Mouse (Mus musculus) layer of hippocampus, adult 9-10 months (tissue): ENCODE measurements around the gene Fez2.

Experiments used
- DNase-seq: peaks from one replicate; pipeline ENCODE4 v3.0.0; 2022; ENCODE audit warnings: low spot score

Gene Fez2

GRCm38 (mm10) chr17:78407581-78407980 is 10.4 kb downstream of the Fez2 start:
- DNase-seq: no peak

DNA sequence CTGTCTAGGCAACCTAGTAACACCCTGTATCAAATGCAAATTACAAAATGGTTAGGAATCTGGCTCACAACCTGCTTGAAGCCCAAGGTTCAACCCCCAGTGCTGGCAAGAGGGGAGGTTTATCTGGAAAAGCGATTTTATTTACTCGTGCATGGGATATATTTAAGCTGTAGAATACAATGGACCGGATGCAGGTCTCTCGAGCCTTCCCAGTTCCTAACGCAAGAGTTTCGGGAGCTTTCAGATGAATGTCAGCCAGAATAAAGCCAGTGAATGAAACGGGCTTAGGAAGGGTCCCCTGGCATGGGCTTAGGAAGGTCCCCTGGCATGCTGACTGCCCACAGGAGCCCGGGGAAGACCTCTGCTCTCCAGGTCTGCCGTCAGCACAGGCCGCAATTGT is 11.1 kb downstream of the Fez2 start:
- no peak for DNase-seq

DNA sequence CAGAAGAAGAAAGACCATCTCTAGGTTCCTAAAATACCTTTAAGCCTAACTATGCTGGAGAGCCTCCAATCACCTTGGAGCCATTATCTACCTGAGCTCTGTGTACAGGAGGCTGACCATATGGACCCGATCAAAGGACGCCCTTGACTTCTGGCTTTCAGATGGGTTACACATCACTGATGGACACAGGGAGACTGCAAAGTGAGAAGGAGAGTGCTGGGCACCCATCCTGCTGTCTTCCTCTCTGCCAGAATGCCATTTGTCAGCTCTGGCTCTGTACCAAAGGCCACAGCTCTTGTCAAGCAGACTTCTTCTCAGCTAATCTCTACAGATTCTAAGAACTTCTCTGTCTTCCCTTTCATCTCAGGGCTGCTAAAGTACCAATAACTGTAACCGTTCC is 12.6 kb downstream of the Fez2 start:
- no peak for DNase-seq

GRCm38 (mm10) chr17:78403804-78404203 is 14.1 kb downstream of the Fez2 start:
- no peak for DNase-seq

GRCm38 (mm10) chr17:78403229-78403628 is 14.7 kb downstream of the Fez2 start:
- no peak for DNase-seq

GRCm38 (mm10) chr17:78402174-78402573 is 15.8 kb downstream of the Fez2 start:
- no peak for DNase-seq

- DNase-seq: no peak
These were observed 16.2 kb downstream of the Fez2 start for GRCm38 (mm10) chr17:78401713-78402112.

GRCm38 (mm10) chr17:78401311-78401710 is 16.6 kb downstream of the Fez2 start:
- DNase-seq: no peak

DNA sequence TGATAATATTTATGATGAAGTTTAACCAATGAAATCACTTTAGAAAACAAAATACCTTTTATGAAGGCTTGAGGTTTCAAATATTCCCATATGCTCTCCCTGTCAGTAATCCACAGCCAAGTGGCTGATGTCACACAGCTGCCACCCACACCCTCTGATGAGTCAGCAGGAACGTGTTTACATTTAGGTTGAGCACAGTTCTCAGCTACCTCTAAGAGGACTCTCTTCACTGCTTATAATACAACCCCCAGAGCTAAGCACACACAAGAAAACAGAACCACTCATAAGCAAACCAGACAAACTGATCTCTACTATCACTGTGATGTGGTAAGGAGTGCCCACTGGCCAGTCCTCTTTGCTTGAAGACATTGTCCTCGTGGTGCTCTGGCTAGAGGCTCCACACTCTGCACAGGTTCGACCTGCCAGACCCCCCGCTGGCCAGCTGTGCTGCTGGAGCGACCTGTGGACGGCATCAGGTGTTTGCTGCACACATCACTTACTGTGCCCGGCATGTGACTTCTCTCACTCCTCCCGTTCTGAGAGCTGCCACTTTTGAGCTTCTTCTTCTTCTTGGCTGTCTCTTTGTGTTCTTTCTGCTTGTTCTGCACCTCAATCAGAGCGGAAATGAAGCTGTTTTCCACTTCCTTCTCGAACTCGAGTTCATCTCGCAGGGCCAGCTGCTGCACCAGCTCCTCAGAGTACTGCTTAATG is 17.7 kb downstream of the Fez2 start:
- peak; percentile 22 for DNase-seq

GRCm38 (mm10) chr17:78392401-78393087 is 25.4 kb downstream of the Fez2 start:
- no peak for DNase-seq

DNA sequence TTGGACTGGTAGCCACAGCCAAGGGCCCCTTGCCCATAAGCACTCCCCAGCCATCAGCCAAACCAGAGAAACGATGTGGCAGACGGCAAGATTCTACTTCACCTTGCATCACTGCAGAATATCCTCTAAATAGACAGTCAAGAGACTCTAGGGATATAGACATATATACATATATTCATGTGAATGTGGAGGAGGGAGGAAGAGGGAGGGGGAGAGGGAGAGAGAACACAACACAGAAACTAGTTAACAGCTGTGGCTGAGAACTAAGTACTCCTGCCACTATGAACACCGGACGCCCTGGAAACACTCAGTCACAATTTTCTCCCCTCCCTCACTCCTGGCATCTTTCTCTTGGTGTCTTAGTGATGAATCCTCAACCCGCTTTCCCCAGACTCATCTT is 28.4 kb downstream of the Fez2 start:
- no peak for DNase-seq

DNA sequence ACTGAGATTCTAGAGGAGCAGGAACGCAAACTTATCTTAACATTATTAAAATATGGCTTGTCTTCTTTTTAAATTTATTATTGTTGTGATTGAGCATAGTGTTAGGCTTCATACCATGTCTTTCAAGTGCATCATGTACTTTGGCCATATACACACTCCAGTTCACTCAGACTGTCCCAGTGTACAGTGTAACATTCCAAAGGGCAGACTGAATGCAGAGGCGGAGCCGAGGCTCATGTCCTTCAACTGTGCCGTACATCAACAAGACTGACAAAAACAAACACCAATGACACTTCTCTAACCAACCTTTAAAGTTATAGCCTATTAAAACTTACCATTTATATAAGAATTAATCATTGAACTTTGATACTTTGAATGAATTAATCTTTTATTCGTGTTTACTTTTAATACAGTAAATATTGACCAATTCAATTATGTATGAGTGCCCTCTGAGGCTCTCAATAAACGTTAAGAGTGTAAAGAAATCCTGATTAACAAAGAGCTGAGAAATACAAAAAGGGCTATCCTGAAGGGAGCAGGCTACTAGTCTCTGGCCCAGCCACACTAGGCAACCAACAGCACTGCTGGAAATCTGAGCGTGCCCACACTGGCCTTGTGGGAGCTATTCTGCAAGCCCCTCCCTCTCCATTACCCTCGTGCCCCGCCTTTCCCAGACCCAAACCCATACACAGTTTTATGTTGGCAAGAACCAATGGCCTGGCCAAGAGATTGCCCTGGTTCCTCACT is 29.7 kb downstream of the Fez2 start:
- DNase-seq: no peak

- no peak for DNase-seq
These were observed 30.3 kb downstream of the Fez2 start for GRCm38 (mm10) chr17:78387665-78388064.

DNA sequence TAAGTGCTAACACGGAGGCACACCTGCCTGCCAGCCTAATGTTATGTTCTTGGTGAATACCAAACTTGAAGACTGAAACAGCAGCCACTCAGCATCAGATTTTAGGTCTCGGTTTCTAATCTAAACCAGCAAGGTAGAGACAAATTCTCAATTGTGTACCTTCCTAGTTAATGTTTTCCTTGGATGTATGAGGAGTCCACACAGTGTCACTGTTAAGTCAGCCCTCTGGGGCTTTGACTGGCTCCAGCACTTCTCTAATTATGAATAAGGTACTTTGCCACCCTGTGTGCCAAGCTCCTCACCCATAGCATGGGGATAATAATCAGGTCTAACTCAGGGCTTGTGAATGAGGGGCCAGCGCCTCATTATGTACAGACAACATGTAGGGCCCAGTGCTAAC is 35.6 kb downstream of the Fez2 start:
- DNase-seq: no peak

- DNase-seq: no peak
These were observed 38.2 kb downstream of the Fez2 start for GRCm38 (mm10) chr17:78379730-78380245.

- DNase-seq: no peak
These were observed 38.7 kb downstream of the Fez2 start for GRCm38 (mm10) chr17:78379079-78379729.

DNA sequence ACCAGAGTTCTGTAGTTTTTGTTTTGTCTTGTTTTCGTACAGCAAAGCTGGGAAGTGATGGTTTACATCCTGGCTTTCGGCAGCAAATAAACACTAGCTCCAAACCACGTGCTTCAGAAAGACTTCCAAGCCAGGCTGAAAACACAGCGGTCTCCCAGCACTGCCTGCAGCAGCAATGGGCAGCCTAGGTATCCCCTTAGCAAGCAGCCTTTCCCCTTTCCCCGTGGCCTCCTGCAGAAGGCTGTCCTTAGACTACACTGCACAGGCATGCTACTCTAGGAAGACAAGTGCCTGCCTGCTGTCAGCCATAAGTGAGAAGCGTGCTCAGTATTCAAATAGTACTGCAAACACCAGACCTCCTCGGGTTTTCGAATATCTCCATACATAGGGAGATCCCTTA is 41.4 kb downstream of the Fez2 start:
- no peak for DNase-seq

GRCm38 (mm10) chr17:78374756-78375155 is 43.2 kb downstream of the Fez2 start:
- no peak for DNase-seq

DNA sequence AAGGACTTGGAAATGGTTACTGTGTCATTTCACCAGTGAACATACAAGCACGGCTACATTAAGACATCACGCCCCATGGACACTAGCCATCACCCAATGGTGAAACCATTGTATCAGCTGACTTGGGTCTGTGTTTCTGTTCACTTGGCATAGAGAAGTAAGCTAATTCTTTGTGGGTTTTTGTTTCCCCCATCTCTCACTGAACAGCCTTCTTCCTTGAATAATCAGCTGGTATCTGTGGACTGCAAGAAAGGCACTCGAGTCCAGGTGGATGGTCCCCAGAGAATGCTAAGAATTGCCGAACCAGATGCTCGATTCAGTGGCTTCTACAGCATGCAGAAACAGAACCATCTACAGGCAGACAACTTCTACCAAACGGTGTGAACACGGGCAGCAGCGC is 44.1 kb downstream of the Fez2 start:
- no peak for DNase-seq

DNA sequence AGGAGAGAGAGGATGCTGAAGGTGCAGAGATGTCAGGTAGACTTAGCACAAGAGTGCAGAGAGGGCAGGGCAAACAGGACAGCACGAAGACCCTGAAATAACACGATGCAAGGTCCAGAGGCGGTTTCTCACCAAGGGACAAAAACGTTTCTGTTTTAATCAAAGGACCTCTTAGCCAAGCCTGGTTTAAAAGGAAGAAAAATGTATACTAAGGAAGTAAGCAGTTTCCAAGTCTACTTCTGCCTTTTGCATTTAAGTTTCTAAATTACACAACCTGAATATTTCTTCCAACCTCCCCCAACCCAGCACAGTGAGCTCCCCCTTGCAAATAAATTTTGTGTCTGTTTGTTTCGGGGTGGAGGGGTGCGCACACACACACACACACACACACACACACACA is 44.8 kb downstream of the Fez2 start:
- no peak for DNase-seq

- no peak for DNase-seq
These were observed 47.5 kb downstream of the Fez2 start for GRCm38 (mm10) chr17:78370445-78370844.

DNA sequence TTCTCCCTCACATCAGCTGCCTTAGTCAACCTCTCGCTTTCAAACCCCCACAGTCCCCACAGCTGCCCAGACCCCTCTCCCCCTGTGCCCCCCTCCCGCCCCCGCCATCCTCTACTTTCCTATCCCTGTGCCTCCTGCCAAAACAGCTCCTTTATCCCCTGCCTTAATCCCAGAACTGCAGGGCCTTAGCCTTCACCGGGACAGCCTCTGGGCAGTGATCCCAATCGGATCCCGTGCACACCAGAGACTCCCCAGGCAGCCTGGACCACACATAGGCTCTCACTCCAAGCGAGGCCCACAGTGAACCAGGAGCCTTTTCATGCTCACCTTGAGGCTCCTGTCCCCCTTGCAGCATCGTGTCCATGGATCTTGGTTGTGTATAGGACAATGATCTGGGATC is 49.5 kb downstream of the Fez2 start:
- DNase-seq: no peak
